Mouse (Mus musculus) liver, embryonic 16.5 days (tissue): ENCODE results near the gene Gm21958. TPM values are rescaled to one million over a fixed set of nuclear protein-coding genes. Genes with fewer than 3 reads are reported as not detected.
A peak's percentile ranks its signal among the peaks of the same experiment; 100 is the strongest.
"Not testable (repeated sequence)": the region's sequence is repeated elsewhere in the genome, so short reads cannot be mapped to it uniquely, and the experiment has no call there.

ENCODE experiments used
- ATAC-seq: fragments of 200-750 bp; cut with Nextera tagmentation; 2 replicates; pipeline ENCODE4 v1.8.0; 2017; ENCODE audit warnings: low read depth, mild to moderate bottlenecking, moderate number of reproducible peaks, moderate library complexity
- H3K27ac ChIP-seq: fragments of 300-500 bp; sonication (generic); 2 replicates; pipeline ENCODE4 v1.5.1; 2014; ENCODE audit warnings: mild to moderate bottlenecking, low read length
- H3K27me3 ChIP-seq: fragments of 300-500 bp; sonication (generic); 2 replicates; pipeline ENCODE4 v1.6.1; 2014; ENCODE audit warnings: low read depth, low read length, mixed read lengths; ENCODE audit not compliant: control insufficient read depth, insufficient read depth
- H3K36me3 ChIP-seq: fragments of 300-500 bp; sonication (generic); 2 replicates; pipeline ENCODE4 v1.6.1; 2014; ENCODE audit warnings: mild to moderate bottlenecking; ENCODE audit not compliant: control insufficient read depth, insufficient read depth
- H3K4me1 ChIP-seq: fragments of 300-500 bp; sonication (generic); 2 replicates; pipeline ENCODE4 v1.6.1; 2014; ENCODE audit warnings: low read depth, low read length, mixed read lengths; ENCODE audit not compliant: control insufficient read depth
- H3K4me2 ChIP-seq: fragments of 300-500 bp; sonication (generic); 2 replicates; pipeline ENCODE4 v1.6.1; 2014; ENCODE audit warnings: low read depth, low read length, mixed read lengths
- H3K4me3 ChIP-seq: fragments of 300-500 bp; sonication (generic); 2 replicates; pipeline ENCODE4 v1.5.1; 2014; ENCODE audit warnings: low read depth, mild to moderate bottlenecking, low read length
- H3K9ac ChIP-seq: fragments of 300-500 bp; sonication (generic); 2 replicates; pipeline ENCODE4 v1.6.1; 2014; ENCODE audit warnings: low read depth, low read length
- H3K9me3 ChIP-seq: fragments of 300-500 bp; sonication (generic); replicated peaks from 2 replicates; pipeline ENCODE4 v1.6.1; 2016; ENCODE audit warnings: low read length; ENCODE audit not compliant: control insufficient read depth
- WGBS: fragments of 180-500 bp; shearing (Covaris S2); extraction: QIAGEN DNeasy Blood & Tissue Kit; methylation state at CpG from one replicate; pipeline ENCODE4 v1.1.7; 2014; ENCODE audit not compliant: insufficient replicate concordance; 5-methylcytosine and 5-hydroxymethylcytosine counted together
- polyA plus RNA-seq: library from polyadenylated mRNA; unstranded; fragments of >200 nt; fragmentation: Nextera tagmentation; extraction: Ambion mirVana; gene quantifications from 2 replicates; pipeline ENCODE4 v1.2.1, GENCODE M21; 2015

Gm21958 gene
- polyA plus RNA-seq, 1 experiment from 2014 or later = not detected

DNA sequence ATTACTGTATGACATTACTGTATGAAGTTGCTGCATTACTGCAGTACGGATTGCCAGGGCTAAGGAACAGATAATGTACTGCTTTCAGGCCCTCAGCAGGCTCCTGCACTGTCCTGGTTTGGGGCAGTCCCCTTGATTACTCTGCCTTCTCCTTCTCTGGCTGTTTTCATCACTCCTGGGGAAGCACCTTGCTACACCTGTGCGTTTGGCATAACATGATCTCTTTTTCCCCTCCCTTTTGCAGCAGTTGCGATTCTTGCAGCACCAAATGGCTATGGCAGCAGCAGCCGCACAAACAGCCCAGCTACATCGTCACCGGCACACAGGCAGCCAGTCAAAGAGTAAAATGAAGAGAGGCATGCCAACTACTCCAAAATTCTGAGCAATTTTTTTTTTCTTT lies 13.9 kb upstream of the Gm21958 start:
- Histone ChIP-seq H3K27me3 (no peaks in the 10 kb centered on the region), H3K4me2 (no peak overlapping the region), H3K36me3 (peaks cover 57% of the 10 kb centered on the region), H3K9me3 (no peaks in the 10 kb centered on the region), H3K27ac (no peak overlapping the region), H3K4me3 (no peak overlapping the region), H3K4me1 (peaks cover 7% of the 10 kb centered on the region), H3K9ac (no peak overlapping the region)
- 90% methylated on average over 6 of the region's 6 CpGs for WGBS
- ATAC-seq = no peak

DNA sequence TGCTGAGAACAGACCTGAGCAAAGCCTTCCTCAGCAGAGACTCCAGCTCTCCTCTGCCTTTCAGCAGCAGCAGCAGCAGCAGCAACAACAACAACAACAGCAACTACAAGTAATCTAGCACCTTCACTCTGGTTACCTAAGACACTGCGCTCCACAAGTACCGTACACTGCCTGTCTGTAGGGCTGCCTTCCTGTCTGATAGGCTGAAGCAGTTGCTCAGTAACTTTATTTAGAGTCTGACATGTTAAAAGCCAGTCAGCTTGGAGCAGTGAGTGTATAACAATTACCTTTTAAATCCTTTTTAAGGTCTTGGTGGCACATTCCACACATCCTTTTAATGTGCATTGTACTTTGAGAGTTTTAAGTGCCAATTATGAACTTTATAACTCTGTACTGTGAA lies 13.4 kb upstream of the Gm21958 start:
- Histone ChIP-seq H3K27ac (no peak overlapping the region), H3K9ac (no peak overlapping the region), H3K36me3 (peaks cover 54% of the 10 kb centered on the region), H3K9me3 (no peaks in the 10 kb centered on the region), H3K4me2 (no peak overlapping the region), H3K27me3 (no peaks in the 10 kb centered on the region), H3K4me1 (peaks cover 1% of the 10 kb centered on the region), H3K4me3 (no peak overlapping the region)
- no peak for ATAC-seq
- WGBS = 78% methylated on average over 2 of the region's 2 CpGs

DNA sequence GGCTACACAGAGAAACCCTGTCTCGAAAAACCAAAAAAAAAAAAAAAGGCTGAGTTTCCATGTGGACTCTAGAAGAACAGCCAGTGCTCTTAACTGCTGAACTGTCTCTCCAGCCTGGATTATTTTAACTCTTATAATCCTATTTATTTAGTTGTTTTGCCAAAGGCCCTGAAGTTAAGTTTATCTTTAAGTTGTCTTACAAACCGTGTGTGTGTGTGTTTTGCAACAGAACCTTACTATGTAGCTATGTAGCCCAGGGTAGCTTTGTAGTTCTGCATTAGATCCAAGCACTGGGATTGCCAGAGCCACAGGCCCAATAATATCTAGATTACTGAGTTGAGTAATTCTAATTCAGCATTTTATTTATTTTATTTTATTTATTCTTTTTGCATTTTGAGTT lies 11.2 kb upstream of the Gm21958 start:
- H3K9ac ChIP-seq = no peak overlapping the region

DNA sequence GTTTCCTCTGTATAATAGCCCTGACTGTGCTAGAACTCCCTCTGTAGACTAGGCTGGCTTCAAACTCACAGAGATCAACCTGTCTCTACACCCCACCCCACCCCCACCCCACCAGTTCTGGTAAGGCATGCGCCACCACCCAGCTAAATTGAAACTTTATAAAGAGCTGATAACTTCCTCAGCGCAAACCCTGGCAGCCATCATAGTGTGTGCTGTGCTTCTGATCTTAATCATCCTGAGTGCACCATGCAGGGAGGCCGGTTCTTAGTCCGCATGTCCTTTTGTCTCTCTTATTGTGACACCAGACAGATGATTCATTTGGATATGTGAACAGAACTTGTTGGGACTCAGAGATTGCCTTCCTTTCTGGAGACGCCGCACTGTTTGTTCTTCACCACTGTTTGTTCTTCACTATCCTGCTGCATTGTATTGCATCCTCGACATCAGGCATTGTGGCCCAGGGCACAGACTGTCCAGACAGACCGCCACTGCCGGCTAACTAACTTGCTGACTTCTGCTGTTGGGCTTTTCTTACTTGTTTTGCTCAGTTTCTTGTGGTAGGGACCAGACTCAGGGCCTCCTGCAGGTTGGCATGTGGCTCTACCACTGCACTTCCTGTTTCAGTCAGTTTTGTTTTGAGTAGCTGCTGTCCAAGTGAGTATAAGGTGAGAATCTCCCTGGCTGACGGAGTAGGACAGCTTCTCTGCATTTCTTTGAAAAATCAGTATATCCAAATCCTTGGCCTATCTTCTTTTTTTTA lies 9.8 kb upstream of the Gm21958 start:
- ATAC-seq = 0 out of 2 replicates have a peak, but pooled peaks have one; percentile 30

More for the DNA sequence above, 11.2 kb upstream of the Gm21958 start:
- Histone ChIP-seq H3K36me3 (peaks cover 42% of the 10 kb centered on the region), H3K27ac (no peak overlapping the region), H3K9me3 (no peaks in the 10 kb centered on the region), H3K4me1 (no peaks in the 10 kb centered on the region), H3K27me3 (no peaks in the 10 kb centered on the region), H3K4me2 (no peak overlapping the region), H3K4me3 (no peak overlapping the region)
- no peak for ATAC-seq
- WGBS = 52% methylated on average over 2 of the region's 2 CpGs

DNA sequence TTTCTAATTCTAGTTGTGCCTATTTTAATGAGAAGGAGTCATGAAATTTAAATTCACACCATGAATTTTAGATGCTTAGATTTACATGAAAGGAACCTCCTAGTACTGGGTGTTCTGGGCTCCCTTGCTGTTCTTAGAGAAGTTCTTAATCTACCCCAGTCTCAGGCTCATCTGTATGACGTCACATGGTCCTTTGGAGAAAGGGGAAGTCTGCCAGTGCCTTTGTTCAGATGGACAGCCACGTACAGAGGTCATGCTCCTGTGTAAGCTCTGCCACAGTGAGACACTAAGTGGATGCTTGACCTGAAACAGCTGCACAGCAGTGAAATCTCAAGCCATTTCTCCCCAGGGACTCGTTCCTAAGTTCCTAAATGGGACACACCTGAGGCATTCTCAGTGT lies 4.8 kb upstream of the Gm21958 start:
- H3K9ac ChIP-seq = no peak overlapping the region
- H3K9me3 ChIP-seq = no peaks in the 10 kb centered on the region
- H3K4me3 ChIP-seq = no peak overlapping the region
- H3K36me3 ChIP-seq = peaks cover 26% of the 10 kb centered on the region
- no peak for ATAC-seq
- 49% methylated on average over 3 of the region's 3 CpGs for WGBS
- H3K27ac ChIP-seq = no peak overlapping the region
- no peak overlapping the region for H3K4me2 ChIP-seq
- no peaks in the 10 kb centered on the region for H3K4me1 ChIP-seq
- H3K27me3 ChIP-seq = no peaks in the 10 kb centered on the region

More for the DNA sequence above, 9.8 kb upstream of the Gm21958 start:
- H3K27me3 ChIP-seq = no peaks in the 10 kb centered on the region
- H3K9ac ChIP-seq = no peak overlapping the region
- H3K4me1 ChIP-seq = no peaks in the 10 kb centered on the region
- peaks cover 30% of the 10 kb centered on the region for H3K36me3 ChIP-seq
- H3K27ac ChIP-seq = no peak overlapping the region
- H3K9me3 ChIP-seq = no peaks in the 10 kb centered on the region
- WGBS = 47% methylated on average over 10 of the region's 10 CpGs
- no peak overlapping the region for H3K4me2 ChIP-seq
- H3K4me3 ChIP-seq = no peak overlapping the region

DNA sequence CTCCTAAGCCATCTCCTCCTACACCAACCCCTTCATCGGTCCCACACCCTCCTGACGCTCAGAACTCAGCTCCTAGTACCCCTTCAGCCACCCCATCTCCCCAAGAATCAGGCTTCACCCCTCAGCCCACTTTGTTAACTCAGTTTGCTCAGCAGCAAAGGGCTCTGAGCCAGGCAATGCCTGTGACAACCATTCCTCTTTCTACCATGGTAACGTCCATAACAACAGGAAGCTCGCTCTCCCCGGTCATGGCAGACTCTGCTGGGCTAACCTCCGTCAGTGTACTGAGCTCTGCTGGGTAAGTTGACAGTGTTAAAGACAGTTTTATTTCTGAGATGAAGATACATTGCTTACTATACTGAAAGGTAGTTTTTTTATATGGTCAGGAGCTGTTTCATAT lies 3.2 kb upstream of the Gm21958 start:
- H3K27ac ChIP-seq = no peak overlapping the region
- no peak overlapping the region for H3K9ac ChIP-seq
- WGBS = 78% methylated on average over 6 of the region's 6 CpGs
- no peak for ATAC-seq
- no peak overlapping the region for H3K4me3 ChIP-seq
- peaks cover 27% of the 10 kb centered on the region for H3K36me3 ChIP-seq
- H3K4me2 ChIP-seq = no peak overlapping the region
- H3K27me3 ChIP-seq = no peaks in the 10 kb centered on the region
- H3K4me1 ChIP-seq = no peaks in the 10 kb centered on the region
- H3K9me3 ChIP-seq = no peaks in the 10 kb centered on the region

DNA sequence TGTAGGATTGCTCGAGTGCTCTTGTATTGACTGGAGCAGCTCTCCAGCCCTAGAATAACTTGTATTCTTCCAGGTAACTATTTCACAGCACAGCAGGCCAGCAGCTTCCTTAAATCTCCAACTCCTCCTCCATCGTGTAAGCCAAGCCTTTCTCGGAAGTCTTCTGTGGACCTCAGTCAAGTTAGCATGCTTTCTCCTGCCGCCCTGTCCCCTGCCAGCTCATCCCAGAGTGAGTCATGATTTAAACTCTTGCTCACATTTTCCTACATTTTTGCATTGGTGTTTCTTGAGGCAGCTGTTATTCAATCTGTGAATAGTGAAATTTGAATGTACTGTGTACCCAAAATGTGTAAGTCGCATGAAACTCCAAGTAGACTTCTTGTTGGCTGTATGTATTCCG lies 1.3 kb upstream of the Gm21958 start:
- Histone ChIP-seq H3K36me3 (peaks cover 29% of the 10 kb centered on the region), H3K4me3 (no peak overlapping the region), H3K27me3 (no peaks in the 10 kb centered on the region), H3K27ac (no peak overlapping the region), H3K9me3 (no peaks in the 10 kb centered on the region), H3K9ac (no peak overlapping the region), H3K4me2 (no peak overlapping the region), H3K4me1 (no peaks in the 10 kb centered on the region)
- 86% methylated on average over 6 of the region's 6 CpGs for WGBS
- no peak for ATAC-seq

DNA sequence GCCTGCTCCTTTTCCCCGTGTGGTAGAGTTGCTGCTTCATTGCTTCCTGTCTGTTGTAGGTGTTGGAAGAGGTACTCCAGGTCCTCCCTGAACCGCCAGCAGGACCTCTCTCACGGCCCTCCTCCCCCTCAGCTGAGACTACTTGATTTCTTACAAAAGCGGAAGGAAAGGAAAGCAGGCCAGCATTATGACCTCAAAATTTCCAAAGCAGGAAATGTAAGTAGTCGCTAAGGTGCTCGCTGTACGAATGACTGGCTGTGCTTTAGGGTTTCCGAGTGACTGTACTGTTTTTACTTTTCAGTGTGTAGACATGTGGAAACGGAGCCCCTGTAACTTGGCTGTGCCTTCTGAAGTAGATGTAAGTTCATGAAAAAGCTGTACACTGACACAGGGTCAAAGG lies 5.2 kb downstream of the Gm21958 start:
- H3K27me3 ChIP-seq = no peaks in the 10 kb centered on the region
- no peak overlapping the region for H3K4me2 ChIP-seq
- peak overlapping the region; percentile 19; the same call in 1 of the 2 replicates for H3K27ac ChIP-seq
- 71% methylated on average over 9 of the region's 9 CpGs for WGBS
- peaks cover 37% of the 10 kb centered on the region for H3K36me3 ChIP-seq
- no peak for ATAC-seq
- no peak overlapping the region for H3K9ac ChIP-seq
- H3K4me1 ChIP-seq = no peaks in the 10 kb centered on the region
- H3K4me3 ChIP-seq = no peak overlapping the region
- H3K9me3 ChIP-seq = no peaks in the 10 kb centered on the region

DNA sequence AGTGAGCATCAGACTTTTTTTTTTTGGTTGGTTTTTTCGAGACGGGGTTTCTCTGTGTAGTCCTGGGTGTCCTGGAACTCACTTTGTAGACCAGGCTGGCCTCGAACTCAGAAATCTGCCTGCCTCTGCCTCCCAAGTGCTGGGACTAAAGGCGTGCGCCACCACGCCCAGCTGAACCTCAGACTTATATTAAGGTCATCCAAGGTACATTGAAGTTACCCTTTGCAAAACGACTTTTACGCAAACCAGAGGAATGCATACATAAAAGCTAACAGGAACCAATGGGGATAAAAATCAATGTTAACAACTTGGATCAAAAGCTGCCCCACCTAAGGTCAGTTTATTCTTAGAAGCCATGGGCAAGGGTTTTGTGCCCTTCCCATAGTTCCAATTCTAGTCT lies 10.0 kb downstream of the Gm21958 start:
- not testable (repeated sequence) for H3K4me3 ChIP-seq, H3K9me3 ChIP-seq, H3K4me1 ChIP-seq, H3K27me3 ChIP-seq, ATAC-seq, H3K9ac ChIP-seq, H3K27ac ChIP-seq, H3K4me2 ChIP-seq
- 77% methylated on average over 8 of the region's 8 CpGs for WGBS
- H3K36me3 ChIP-seq = peaks cover 26% of the 10 kb centered on the region
